Mouse (Mus musculus) lung, embryonic 16.5 days (tissue): ENCODE measurements around the gene Efcc1. TPM values are rescaled to one million over a fixed set of nuclear protein-coding genes. Genes with fewer than 3 reads are reported as not detected.

Source experiments
- ATAC-seq: fragments of 200-750 bp; cut with Nextera tagmentation; 2 replicates; pipeline ENCODE4 v1.8.0; 2017; ENCODE audit warnings: low read depth, mild to moderate bottlenecking, moderate library complexity
- H3K27ac ChIP-seq: fragments of 300-500 bp; sonication (generic); 2 replicates; pipeline ENCODE4 v1.5.1; 2014; ENCODE audit warnings: mild to moderate bottlenecking, control low read depth, low read length
- H3K27me3 ChIP-seq: fragments of 300-500 bp; sonication (generic); 2 replicates; pipeline ENCODE4 v1.6.1; 2014; ENCODE audit warnings: low read depth, low read length, mixed read lengths; ENCODE audit not compliant: control insufficient read depth, insufficient read depth
- H3K36me3 ChIP-seq: fragments of 300-500 bp; sonication (generic); 2 replicates; pipeline ENCODE4 v1.6.1; 2014; ENCODE audit warnings: low read length; ENCODE audit not compliant: control insufficient read depth, insufficient read depth
- H3K4me1 ChIP-seq: fragments of 300-500 bp; sonication (generic); replicated peaks from 2 replicates; pipeline ENCODE4 v1.6.1; 2014; ENCODE audit warnings: low read length, mixed read lengths; ENCODE audit not compliant: control insufficient read depth, insufficient read depth
- H3K4me2 ChIP-seq: fragments of 300-500 bp; sonication (generic); 2 replicates; pipeline ENCODE4 v1.6.1; 2014; ENCODE audit warnings: low read depth, low read length, control low read depth
- H3K4me3 ChIP-seq: fragments of 300-500 bp; sonication (generic); 2 replicates; pipeline ENCODE4 v1.5.1; 2014; ENCODE audit warnings: mild to moderate bottlenecking, low read length, control low read depth
- H3K9ac ChIP-seq: fragments of 300-500 bp; sonication (generic); 2 replicates; pipeline ENCODE4 v1.6.1; 2014; ENCODE audit warnings: low read length, control low read depth
- H3K9me3 ChIP-seq: fragments of 300-500 bp; sonication (generic); 2 replicates; pipeline ENCODE4 v1.6.1; 2016; ENCODE audit warnings: low read length; ENCODE audit not compliant: control insufficient read depth
- WGBS: fragments of 180-500 bp; shearing (Covaris S2); extraction: QIAGEN DNeasy Blood & Tissue Kit; methylation state at CpG from one replicate; pipeline ENCODE4 v1.1.7; 2014; 5-methylcytosine and 5-hydroxymethylcytosine counted together
- polyA plus RNA-seq: library from polyadenylated mRNA; unstranded; fragments of >200 nt; fragmentation: Nextera tagmentation; extraction: Ambion mirVana; gene quantifications from 2 replicates; pipeline ENCODE4 v1.2.1, GENCODE M21; 2015

The Efcc1 gene
- polyA plus RNA-seq, 1 experiment from 2014 or later, result 4.5 TPM

- Histone ChIP-seq H3K4me3 (no peak overlapping the region), H3K4me2 (no peak overlapping the region), H3K27me3 (no peaks in the 10 kb centered on the region), H3K27ac (no peak overlapping the region), H3K9me3 (no peaks in the 10 kb centered on the region), H3K9ac (no peak overlapping the region), H3K36me3 (0 out of 2 replicates have a peak, but pooled peaks cover 2% of the 10 kb centered on the region), H3K4me1 (peaks cover 15% of the 10 kb centered on the region)
- 88% methylated on average over 7 of the region's 7 CpGs for WGBS
- no peak for ATAC-seq
Observed at GRCm38 (mm10) chr6:87805448-87805847, 74.8 kb downstream of the Efcc1 start.

Other genes starting within 250 kb of the Efcc1 start
- gene Arhgap25, start 197.6 kb upstream of the Efcc1 start, polyA plus RNA-seq, result 8.9 and 9.4 TPM in 2 replicates
- 2.2 and 2.6 TPM in 2 replicates for gene Prokr1, start 140.1 kb upstream of the Efcc1 start, polyA plus RNA-seq
- gene Aplf, start 58.7 kb upstream of the Efcc1 start, polyA plus RNA-seq, result 13.5 and 14.3 TPM in 2 replicates
- 3.4 and 7.1 TPM in 2 replicates for gene Gp9, start 47.2 kb downstream of the Efcc1 start, polyA plus RNA-seq
- 10.9 and 13.1 TPM in 2 replicates for gene Rab43, start 81.3 kb downstream of the Efcc1 start, polyA plus RNA-seq
- 1.5 and 3.5 TPM in 2 replicates for gene Gm45140, start 104.9 kb downstream of the Efcc1 start, polyA plus RNA-seq
- 33.8 and 47.6 TPM in 2 replicates for gene Isy1, start 107.9 kb downstream of the Efcc1 start, polyA plus RNA-seq
- 966 and 994 TPM in 2 replicates for gene Cnbp, start 120.2 kb downstream of the Efcc1 start, polyA plus RNA-seq
- 166 TPM in 2 replicates for gene Copg1, start 156.9 kb downstream of the Efcc1 start, polyA plus RNA-seq
- 50.1 and 54.7 TPM in 2 replicates for gene Hmces, start 183.1 kb downstream of the Efcc1 start, polyA plus RNA-seq